Mouse (Mus musculus): ENCODE measurements at regions not wholly inside any gene's neighbourhood (a gene's known extent, or its start where the extent isn't known, plus 50 kb on each side); places are given as distances from the start of the nearest gene placed in this dataset.
A peak's percentile ranks its signal among the peaks of the same experiment; 100 is the strongest.

DNA sequence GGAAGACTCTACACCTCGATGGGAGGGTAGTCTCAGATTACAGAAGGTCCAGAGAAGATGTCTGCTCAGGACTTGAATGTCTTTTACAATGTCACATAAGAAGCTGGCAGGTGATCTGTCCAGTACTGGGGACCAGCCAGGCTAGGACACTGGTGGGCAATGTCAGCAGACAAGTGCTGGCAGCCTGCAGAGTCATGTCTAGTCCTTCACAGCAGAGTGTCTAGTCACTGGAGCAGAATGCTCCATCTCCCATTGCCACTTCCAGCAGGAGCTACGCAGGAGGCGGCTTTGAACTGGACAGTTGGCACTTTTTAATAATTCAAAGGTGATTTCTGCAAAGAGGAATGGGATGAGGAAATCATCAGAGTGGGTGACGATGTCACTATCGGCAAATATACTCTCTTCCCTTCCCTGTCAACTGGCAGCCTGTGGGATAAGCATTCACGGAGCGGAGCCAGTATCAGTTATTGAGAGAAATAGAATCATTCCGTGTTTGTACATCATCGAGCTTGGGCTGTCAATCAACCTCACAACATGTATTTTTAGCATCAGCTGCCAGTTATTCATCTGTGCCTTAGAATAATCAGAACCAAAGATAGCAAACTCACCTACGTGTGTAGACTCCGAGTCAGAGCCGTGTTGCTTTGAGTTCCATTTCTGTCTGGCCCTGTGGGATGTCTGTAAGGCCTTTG is 268.6 kb downstream of the Rps24 start:
- H3K36me3 ChIP-seq (replicated peaks; ENCODE audit: control insufficient read depth, insufficient read depth, low read length) = no peaks in the 10 kb centered on the region
- no peaks in the 10 kb centered on the region for H3K27me3 ChIP-seq (ENCODE audit: control insufficient read depth, insufficient read depth, low read length)
- DNase-seq (ENCODE audit: low spot score) (no peak), ATAC-seq (ENCODE audit: insufficient read depth, low read depth) (no peak)
- H3K4me1 ChIP-seq (ENCODE audit: control insufficient read depth, insufficient read depth) = peaks cover 24% of the 10 kb centered on the region; the same call in 1 of the 2 replicates
- H3K4me3 ChIP-seq (ENCODE audit: low read depth, low read length) = no peak overlapping the region
- WGBS = 68% methylated on average over 12 of the region's 12 CpGs
- TF ChIP-seq CTCF (IDR thresholded peaks at IDR 0.05; ENCODE audit: low read depth) = no peak
- TF ChIP-seq EP300 (IDR thresholded peaks at IDR 0.05; ENCODE audit: low read depth) = no peak
- H3K9ac ChIP-seq (replicated peaks; ENCODE audit: low read depth, low read length) = no peak overlapping the region
- H3K9me3 ChIP-seq (replicated peaks; ENCODE audit: control insufficient read depth, low read length) = no peaks in the 10 kb centered on the region
- no peak overlapping the region for H3K4me2 ChIP-seq (ENCODE audit: low read depth, low read length)
- H3K27ac ChIP-seq (ENCODE audit: low read depth) = no peak overlapping the region

DNA sequence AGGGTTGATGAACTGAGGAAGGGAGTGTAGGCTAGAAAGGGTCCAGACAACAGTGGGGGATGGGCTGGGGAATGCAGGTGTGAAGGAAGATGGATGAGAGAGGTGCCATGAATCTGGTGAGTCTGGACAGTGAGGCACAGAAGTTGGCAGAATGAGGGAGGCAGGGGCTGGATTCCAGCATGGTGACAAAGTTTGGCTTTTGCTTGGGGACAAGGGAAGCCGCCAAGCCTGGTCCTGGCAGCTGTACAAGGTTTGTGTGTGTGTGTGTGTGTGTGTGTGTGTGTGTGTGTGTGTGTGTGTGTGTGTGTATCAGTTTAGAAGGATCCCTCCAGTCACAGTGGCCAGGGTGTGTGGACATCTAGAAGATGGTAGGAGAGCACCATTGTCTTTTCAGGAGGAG is 270.4 kb downstream of the Rps24 start:
- ATAC-seq (ENCODE audit: insufficient read depth, low read depth) (no peak), DNase-seq (ENCODE audit: low spot score) (no peak)
- no peak overlapping the region for H3K4me2 ChIP-seq (ENCODE audit: low read depth, low read length)
- no peaks in the 10 kb centered on the region for H3K9me3 ChIP-seq (replicated peaks; ENCODE audit: control insufficient read depth, low read length)
- H3K4me3 ChIP-seq (ENCODE audit: low read depth, low read length) = no peak overlapping the region
- TF ChIP-seq EP300 (IDR thresholded peaks at IDR 0.05; ENCODE audit: low read depth) (no peak), CTCF (IDR thresholded peaks at IDR 0.05; ENCODE audit: low read depth) (no peak)
- H3K27ac ChIP-seq (ENCODE audit: low read depth) = peak overlapping the region; percentile 69
- 36% methylated on average over 1 of the region's 1 CpGs for WGBS
- H3K27me3 ChIP-seq (ENCODE audit: control insufficient read depth, insufficient read depth, low read length) = no peaks in the 10 kb centered on the region
- no peaks in the 10 kb centered on the region for H3K36me3 ChIP-seq (replicated peaks; ENCODE audit: control insufficient read depth, insufficient read depth, low read length)
- H3K4me1 ChIP-seq (ENCODE audit: control insufficient read depth, insufficient read depth) = peaks cover 24% of the 10 kb centered on the region; the same call in 1 of the 2 replicates
- H3K9ac ChIP-seq (replicated peaks; ENCODE audit: low read depth, low read length) = no peak overlapping the region

DNA sequence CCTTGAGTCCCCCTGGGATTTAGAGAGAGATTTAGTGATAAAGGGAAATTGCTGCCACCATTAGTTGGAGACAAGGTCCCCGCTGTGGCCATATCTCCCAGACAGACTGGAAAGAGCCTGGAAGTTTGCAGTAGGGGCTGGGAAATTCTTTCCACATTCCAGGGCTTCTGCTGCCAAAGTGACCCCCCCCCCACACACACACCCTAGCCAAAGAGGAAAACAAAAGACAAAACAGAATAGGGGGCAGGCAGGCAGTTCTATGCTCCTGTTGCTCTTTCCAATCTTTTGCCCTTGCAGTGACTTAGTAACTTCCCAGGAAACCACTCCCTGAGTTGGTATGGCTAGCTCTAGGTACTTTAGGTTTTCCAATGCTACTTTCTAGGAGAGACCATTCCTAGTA is 270.9 kb downstream of the Rps24 start:
- DNase-seq (ENCODE audit: low spot score) (peak; percentile 33), ATAC-seq (ENCODE audit: insufficient read depth, low read depth) (peak; percentile 57)
- H3K9ac ChIP-seq (replicated peaks; ENCODE audit: low read depth, low read length) = no peak overlapping the region
- no peaks in the 10 kb centered on the region for H3K36me3 ChIP-seq (replicated peaks; ENCODE audit: control insufficient read depth, insufficient read depth, low read length)
- peaks cover 24% of the 10 kb centered on the region; the same call in 1 of the 2 replicates for H3K4me1 ChIP-seq (ENCODE audit: control insufficient read depth, insufficient read depth)
- peak overlapping the region; percentile 69 for H3K27ac ChIP-seq (ENCODE audit: low read depth)
- WGBS = 18% methylated on average over 1 of the region's 1 CpGs
- H3K4me3 ChIP-seq (ENCODE audit: low read depth, low read length) = no peak overlapping the region
- no peak for TF ChIP-seq CTCF (IDR thresholded peaks at IDR 0.05; ENCODE audit: low read depth)
- TF ChIP-seq EP300 (IDR thresholded peaks at IDR 0.05; ENCODE audit: low read depth) = no peak
- no peaks in the 10 kb centered on the region for H3K9me3 ChIP-seq (replicated peaks; ENCODE audit: control insufficient read depth, low read length)
- no peak overlapping the region for H3K4me2 ChIP-seq (ENCODE audit: low read depth, low read length)
- no peaks in the 10 kb centered on the region for H3K27me3 ChIP-seq (ENCODE audit: control insufficient read depth, insufficient read depth, low read length)

DNA sequence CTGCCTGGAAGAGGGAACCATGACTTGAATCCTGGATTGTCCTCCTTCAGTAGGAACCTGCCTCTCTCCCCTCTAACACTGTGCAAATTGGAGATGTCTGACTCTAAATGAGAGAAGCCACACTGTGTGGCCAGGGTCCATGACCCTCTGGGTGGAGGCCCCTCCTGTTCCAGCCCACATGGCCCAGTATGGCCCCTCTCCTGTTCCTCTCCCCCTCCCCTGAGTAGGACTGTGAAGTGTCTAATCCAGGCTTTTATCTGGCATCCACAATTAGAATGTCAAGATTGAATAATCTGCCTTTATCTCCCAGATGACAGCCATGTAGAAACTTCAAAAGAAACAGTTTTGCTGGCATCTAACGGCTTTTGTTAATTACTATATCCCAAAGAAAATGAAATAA is 274.0 kb downstream of the Rps24 start:
- Histone ChIP-seq H3K4me2 (ENCODE audit: low read depth, low read length) (no peak overlapping the region), H3K9me3 (replicated peaks; ENCODE audit: control insufficient read depth, low read length) (no peaks in the 10 kb centered on the region), H3K9ac (replicated peaks; ENCODE audit: low read depth, low read length) (no peak overlapping the region), H3K4me3 (ENCODE audit: low read depth, low read length) (no peak overlapping the region), H3K4me1 (ENCODE audit: control insufficient read depth, insufficient read depth) (peaks cover 24% of the 10 kb centered on the region), H3K36me3 (replicated peaks; ENCODE audit: control insufficient read depth, insufficient read depth, low read length) (no peaks in the 10 kb centered on the region), H3K27ac (ENCODE audit: low read depth) (no peak overlapping the region), H3K27me3 (ENCODE audit: control insufficient read depth, insufficient read depth, low read length) (no peaks in the 10 kb centered on the region)
- TF ChIP-seq CTCF (IDR thresholded peaks at IDR 0.05; ENCODE audit: low read depth) = no peak
- TF ChIP-seq EP300 (IDR thresholded peaks at IDR 0.05; ENCODE audit: low read depth) = no peak
- ATAC-seq (ENCODE audit: insufficient read depth, low read depth) (no peak), DNase-seq (ENCODE audit: low spot score) (no peak)
- WGBS = 79% methylated on average over 1 of the region's 1 CpGs

DNA sequence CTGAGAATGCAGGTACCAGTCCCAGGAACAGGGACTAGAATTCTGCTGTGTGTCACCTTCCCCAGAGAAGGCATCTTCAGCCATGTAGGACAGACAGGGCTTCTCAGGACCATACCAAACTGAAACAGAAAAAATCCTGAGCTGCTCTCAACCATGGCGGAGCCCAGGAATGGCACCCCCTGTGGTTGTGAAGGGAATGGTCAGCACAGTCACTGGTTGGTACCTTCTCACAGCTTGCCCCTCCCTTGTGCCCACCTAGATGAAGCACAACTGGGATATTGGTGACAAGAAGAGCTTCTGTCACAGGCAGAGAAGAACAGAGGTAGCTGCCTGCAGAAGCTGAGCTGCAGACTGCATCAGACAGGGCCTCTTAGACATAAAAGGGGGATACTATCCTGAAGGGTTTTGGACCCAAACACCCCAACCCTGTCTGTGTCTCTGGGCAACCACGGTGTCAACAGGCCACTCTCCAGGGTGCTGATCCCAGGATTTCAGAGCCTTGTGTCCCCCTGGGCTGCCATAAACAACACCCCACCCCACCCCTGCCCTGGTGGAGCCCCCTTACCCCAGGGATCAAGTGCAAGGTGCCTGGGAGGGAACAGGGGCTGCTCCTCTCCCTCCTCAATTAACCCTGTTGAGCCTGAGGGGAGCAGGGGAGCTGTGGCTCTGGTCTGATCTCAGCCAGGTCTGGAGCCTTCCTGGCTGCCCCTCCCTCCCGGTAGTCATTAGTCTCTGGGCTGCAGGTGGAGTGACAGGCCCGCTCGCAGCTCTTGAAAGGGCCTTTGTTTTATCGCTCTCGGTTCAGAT is 275.7 kb downstream of the Rps24 start:
- 26% methylated on average over 7 of the region's 7 CpGs for WGBS
- DNase-seq (ENCODE audit: low spot score) = no peak
- H3K9ac ChIP-seq (replicated peaks; ENCODE audit: low read depth, low read length) = no peak overlapping the region
- no peak overlapping the region for H3K27ac ChIP-seq (ENCODE audit: low read depth)
- H3K4me1 ChIP-seq (ENCODE audit: control insufficient read depth, insufficient read depth) = peaks cover 13% of the 10 kb centered on the region
- TF ChIP-seq EP300 (IDR thresholded peaks at IDR 0.05; ENCODE audit: low read depth) (no peak), CTCF (IDR thresholded peaks at IDR 0.05; ENCODE audit: low read depth) (no peak)
- no peaks in the 10 kb centered on the region for H3K36me3 ChIP-seq (replicated peaks; ENCODE audit: control insufficient read depth, insufficient read depth, low read length)
- no peaks in the 10 kb centered on the region for H3K9me3 ChIP-seq (replicated peaks; ENCODE audit: control insufficient read depth, low read length)
- no peak overlapping the region for H3K4me3 ChIP-seq (ENCODE audit: low read depth, low read length)
- ATAC-seq (ENCODE audit: insufficient read depth, low read depth) = no peak
- no peak overlapping the region for H3K4me2 ChIP-seq (ENCODE audit: low read depth, low read length)
- H3K27me3 ChIP-seq (ENCODE audit: control insufficient read depth, insufficient read depth, low read length) = no peaks in the 10 kb centered on the region
